Mouse (Mus musculus) brain, embryonic 14.5 days (tissue): ENCODE data around the gene Limch1.

ENCODE experiments used
- CTCF ChIP-seq: fragments of 200-500 bp; IDR thresholded peaks from 2 replicates; pipeline ENCODE4 v1.5.1; 2012; ENCODE audit warnings: inconsistent platforms, mild to moderate bottlenecking, moderate library complexity, borderline replicate concordance; ENCODE audit not compliant: insufficient read depth, insufficient read length; ENCODE audit errors: extremely low read depth
- POLR2A ChIP-seq: fragments of 200-500 bp; IDR thresholded peaks from 2 replicates; pipeline ENCODE4 v1.6.1; 2012; ENCODE audit warnings: mild to moderate bottlenecking, inconsistent platforms, borderline replicate concordance; ENCODE audit not compliant: poor library complexity, insufficient read depth, insufficient read length, severe bottlenecking; ENCODE audit errors: extremely low read depth

DNA sequence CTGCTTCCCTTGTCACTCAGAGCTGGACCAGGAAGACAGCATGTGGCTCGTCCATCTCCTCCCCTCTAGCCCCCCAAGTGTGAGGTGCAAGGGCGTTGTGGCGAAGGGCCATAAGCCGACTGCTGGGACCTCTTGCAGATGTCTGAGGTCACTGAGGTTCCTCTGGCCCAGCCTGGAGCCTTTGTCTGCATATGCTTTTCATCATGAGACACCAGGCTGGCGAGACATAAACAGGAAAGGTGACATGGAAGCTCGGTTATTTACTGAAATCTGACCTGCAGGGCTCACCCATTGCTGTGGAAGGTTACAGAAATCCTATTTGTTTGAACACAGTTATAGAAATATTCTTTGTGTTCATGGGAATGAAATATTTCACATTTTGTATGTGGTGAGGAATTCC, 45.7 kb upstream of the Limch1 start:
- TF ChIP-seq POLR2A (no peak), CTCF (no peak)
